Comparison of ENCODE assay signal across 8 mouse cellular contexts in genomic region chr5:75153961-75154620, GRCm38 (mm10). TPM values are rescaled to one million over a fixed set of nuclear protein-coding genes. Genes with fewer than 3 reads are reported as not detected.
A peak's percentile ranks its signal among the peaks of the same experiment; 100 is the strongest.
DNase-seq lines count a peak whose midpoint lies in the region; ATAC-seq lines count a peak whose summit lies in the region.

No protein-coding gene starts in this region.

- no peaks in the 10 kb centered on the region for H3K36me3 ChIP-seq in forebrain, embryonic 16.5 days (ENCODE audit: control insufficient read depth, insufficient read depth)
- H3K36me3 ChIP-seq in hindbrain, embryonic 12.5 days: no peaks in the 10 kb centered on the region
- no peaks in the 10 kb centered on the region for H3K36me3 ChIP-seq in liver, embryonic 13.5 days
- H3K36me3 ChIP-seq in neural tube, embryonic 15.5 days: no peaks in the 10 kb centered on the region

- H3K27ac ChIP-seq in forebrain, embryonic 16.5 days (ENCODE audit: low read length): no peak overlapping the region
- H3K27ac ChIP-seq in hindbrain, embryonic 12.5 days: peak overlapping the region; percentile 83
- peak overlapping the region; percentile 43 for H3K27ac ChIP-seq in liver, embryonic 13.5 days
- H3K27ac ChIP-seq in neural tube, embryonic 15.5 days (replicated peaks): peak overlapping the region; percentile 34

- H3K9me3 ChIP-seq in forebrain, embryonic 16.5 days (ENCODE audit: control insufficient read depth, low read length): no peaks in the 10 kb centered on the region
- H3K9me3 ChIP-seq in hindbrain, embryonic 12.5 days (replicated peaks): no peaks in the 10 kb centered on the region
- H3K9me3 ChIP-seq in liver, embryonic 13.5 days (replicated peaks): no peaks in the 10 kb centered on the region
- no peaks in the 10 kb centered on the region for H3K9me3 ChIP-seq in neural tube, embryonic 15.5 days (replicated peaks)

- no peak for ATAC-seq in forebrain, embryonic 16.5 days
- no peak for ATAC-seq in hindbrain, embryonic 12.5 days (ENCODE audit: low FRiP score)
- no peak for ATAC-seq in liver, embryonic 13.5 days (ENCODE audit: low read depth)
- no peak for ATAC-seq in neural tube, embryonic 15.5 days (ENCODE audit: low FRiP score)

- peaks cover 53% of the 10 kb centered on the region for H3K27me3 ChIP-seq in forebrain, embryonic 16.5 days (replicated peaks; ENCODE audit: control insufficient read depth, insufficient read depth, low read length)
- peaks cover 73% of the 10 kb centered on the region for H3K27me3 ChIP-seq in hindbrain, embryonic 12.5 days
- H3K27me3 ChIP-seq in liver, embryonic 13.5 days: peaks cover 82% of the 10 kb centered on the region
- H3K27me3 ChIP-seq in neural tube, embryonic 15.5 days (replicated peaks): peaks cover 60% of the 10 kb centered on the region

- peak overlapping the region; percentile 27 for H3K4me3 ChIP-seq in forebrain, embryonic 16.5 days (replicated peaks; ENCODE audit: low read length)
- H3K4me3 ChIP-seq in hindbrain, embryonic 12.5 days: peak overlapping the region; percentile 53
- H3K4me3 ChIP-seq in liver, embryonic 13.5 days (replicated peaks): peak overlapping the region; percentile 42
- peak overlapping the region; percentile 34 for H3K4me3 ChIP-seq in neural tube, embryonic 15.5 days (replicated peaks)

- no peak overlapping the region for H3K9ac ChIP-seq in forebrain, embryonic 16.5 days (replicated peaks; ENCODE audit: low read depth, low read length)
- H3K9ac ChIP-seq in hindbrain, embryonic 12.5 days: peak overlapping the region; percentile 65
- peak overlapping the region; percentile 53 for H3K9ac ChIP-seq in liver, embryonic 13.5 days
- no peak overlapping the region; the same call in 1 of the 2 replicates for H3K9ac ChIP-seq in neural tube, embryonic 15.5 days (replicated peaks)

- peak; percentile 23 for DNase-seq in ES-CJ7 (ENCODE audit: low read depth, low spot score)
- DNase-seq in adrenal gland, adult 8-10 months: peak; percentile 28
- no peak for DNase-seq in liver, embryonic 13.5 days
- no peak for DNase-seq in thymus, postnatal 25 days
- DNase-seq in layer of hippocampus, postnatal 25 days (ENCODE audit: extremely low spot score in 1 of 2, low spot score in 1 of 2): no peak

- peak overlapping the region; percentile 44 for H3K4me2 ChIP-seq in forebrain, embryonic 16.5 days (ENCODE audit: low read length)
- H3K4me2 ChIP-seq in hindbrain, embryonic 12.5 days (replicated peaks): peak overlapping the region; percentile 90
- H3K4me2 ChIP-seq in liver, embryonic 13.5 days: peak overlapping the region; percentile 48
- H3K4me2 ChIP-seq in neural tube, embryonic 15.5 days: peak overlapping the region; percentile 43

- peaks cover 54% of the 10 kb centered on the region for H3K4me1 ChIP-seq in forebrain, embryonic 16.5 days (replicated peaks; ENCODE audit: control insufficient read depth, insufficient read depth, low read length)
- H3K4me1 ChIP-seq in hindbrain, embryonic 12.5 days: peaks cover 47% of the 10 kb centered on the region
- H3K4me1 ChIP-seq in liver, embryonic 13.5 days (replicated peaks): peaks cover 18% of the 10 kb centered on the region
- peaks cover 60% of the 10 kb centered on the region for H3K4me1 ChIP-seq in neural tube, embryonic 15.5 days

- WGBS in forebrain, embryonic 16.5 days: 3% methylated on average over 27 of the region's 27 CpGs
- 1% methylated on average over 27 of the region's 27 CpGs for WGBS in hindbrain, embryonic 12.5 days
- WGBS in liver, embryonic 13.5 days (ENCODE audit: insufficient replicate concordance): 2% methylated on average over 27 of the region's 27 CpGs
- WGBS in neural tube, embryonic 15.5 days: 1% methylated on average over 27 of the region's 27 CpGs

RNA-seq across cellular contexts. Expression of gene Pdgfra, which starts 2.0 kb away (rescaled TPM):
- 10 to 100 TPM; 40.5 to 55.6 (median 45.9) TPM for total RNA-seq in adrenal gland, adult 8-10 months (2022)
- 11.3 and 12.1 TPM in 2 replicates for polyA plus RNA-seq in forebrain, embryonic 16.5 days (2015; fragmentation: Nextera tagmentation; extraction: Ambion mirVana)
- 50.1 and 60.1 TPM in 2 replicates for polyA plus RNA-seq in hindbrain, embryonic 12.5 days (2016; fragmentation: Nextera tagmentation; extraction: Ambion mirVana)
- 2.6 and 3.3 TPM in 2 replicates for polyA plus RNA-seq in liver, embryonic 13.5 days (2015; fragmentation: Nextera tagmentation; extraction: Ambion mirVana)
- 16.0 and 18.9 TPM in 2 replicates for polyA plus RNA-seq in neural tube, embryonic 15.5 days (2015; fragmentation: Nextera tagmentation; extraction: Ambion mirVana)
- 10 to 100 TPM; 44.3 to 45.7 TPM for total RNA-seq in layer of hippocampus, postnatal 25 days (2021)

Comparison
In these comparisons a context has a peak if more than half of its experiments do, and no peak if none do; other contexts are left out.
1. DNase-seq: peak in ES-CJ7 (single experiment) and adrenal gland, adult 8-10 months (single experiment); none in liver, embryonic 13.5 days (single experiment), thymus, postnatal 25 days (single experiment) and layer of hippocampus, postnatal 25 days (0 of 2).
2. H3K9ac ChIP-seq: peak in hindbrain, embryonic 12.5 days (single experiment) and liver, embryonic 13.5 days (single experiment); none in forebrain, embryonic 16.5 days (single experiment) and neural tube, embryonic 15.5 days (single experiment).
3. Peak in every context shown above with its lines, with median percentiles within 50 percentile points of each other: H3K4me2 ChIP-seq and H3K4me3 ChIP-seq.